Mouse (Mus musculus) left cerebral cortex, adult 9 months (tissue): ENCODE results near the gene Spata33.
"Not testable (repeated sequence)": the region's sequence is repeated elsewhere in the genome, so short reads cannot be mapped to it uniquely, and the experiment has no call there.

Source experiments
- DNase-seq, 2 experiments: peaks; one replicate each; pipeline ENCODE4 v3.0.0; 2022; ENCODE audit warnings: low spot score in 2 of 2

Spata33 gene

DNA sequence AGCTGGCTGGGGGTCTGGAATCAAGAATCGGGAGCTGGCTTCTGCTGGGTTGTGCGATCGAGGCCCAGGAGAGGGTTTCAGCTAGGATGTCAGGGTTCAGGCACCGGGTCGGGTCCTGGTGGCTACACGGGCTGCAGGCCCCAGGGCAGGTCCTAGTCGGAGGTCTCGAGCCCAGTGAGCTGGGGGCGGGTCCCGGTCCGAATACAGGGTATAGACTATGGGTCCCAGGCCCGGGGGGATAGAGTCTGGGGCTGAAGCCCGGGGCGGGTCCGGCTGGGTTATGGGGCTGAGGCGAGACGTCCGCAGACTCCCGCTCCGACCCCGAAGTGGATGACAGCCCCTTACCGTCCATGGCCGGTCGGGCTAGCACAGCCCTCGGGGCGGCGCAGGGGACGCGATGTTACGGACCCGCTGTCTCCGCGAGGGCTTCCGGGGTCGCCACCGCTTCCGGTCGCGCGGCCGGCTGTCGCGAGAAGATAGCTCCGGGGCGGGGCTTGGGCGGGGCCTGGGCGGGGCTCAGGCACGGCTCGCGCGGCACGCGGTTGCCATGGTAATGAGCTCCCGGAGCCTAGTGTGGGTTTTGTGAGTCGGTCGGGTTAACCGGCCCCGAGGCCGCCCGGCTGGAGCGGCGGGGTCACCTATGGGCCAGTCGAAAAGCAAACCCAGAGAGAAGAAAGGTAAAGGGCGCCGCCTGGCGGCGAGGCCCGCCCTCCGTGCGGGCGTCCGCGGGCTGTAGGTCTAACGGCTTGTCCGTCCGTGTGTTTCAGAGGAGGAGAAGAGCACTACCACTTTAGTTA lies at the start of gene Spata33, which contains the start of gene Chmp1a:
Gene Spata33 (plus strand): TSS at position 512 of the 797 bp plus-strand sequence.
Gene Chmp1a (minus strand): TSS at position 443 of the 797 bp plus-strand sequence.
- peak in 1 of 2 experiments; percentile 87 for DNase-seq

DNA sequence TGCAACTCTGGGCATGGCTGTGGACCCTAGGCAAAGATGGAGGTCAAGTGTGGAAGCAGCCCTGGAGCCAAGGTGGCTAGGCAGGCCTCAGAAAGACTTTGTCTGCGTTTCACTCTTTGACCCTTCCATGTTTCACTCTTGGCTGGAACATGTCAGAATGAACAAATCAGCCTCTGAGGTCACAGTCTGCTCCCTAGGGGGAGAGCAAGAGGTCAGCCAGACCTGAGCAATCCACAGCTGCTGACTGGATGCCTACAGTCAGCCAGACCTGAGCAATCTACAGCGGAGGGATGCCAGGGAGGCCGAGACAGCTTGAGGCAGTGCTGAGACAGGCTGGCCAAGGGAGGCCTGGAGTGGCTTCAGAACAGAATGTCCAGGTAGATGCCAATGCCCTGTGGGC lies 31.2 kb upstream of the Spata33 start:
- no peak for DNase-seq

DNA sequence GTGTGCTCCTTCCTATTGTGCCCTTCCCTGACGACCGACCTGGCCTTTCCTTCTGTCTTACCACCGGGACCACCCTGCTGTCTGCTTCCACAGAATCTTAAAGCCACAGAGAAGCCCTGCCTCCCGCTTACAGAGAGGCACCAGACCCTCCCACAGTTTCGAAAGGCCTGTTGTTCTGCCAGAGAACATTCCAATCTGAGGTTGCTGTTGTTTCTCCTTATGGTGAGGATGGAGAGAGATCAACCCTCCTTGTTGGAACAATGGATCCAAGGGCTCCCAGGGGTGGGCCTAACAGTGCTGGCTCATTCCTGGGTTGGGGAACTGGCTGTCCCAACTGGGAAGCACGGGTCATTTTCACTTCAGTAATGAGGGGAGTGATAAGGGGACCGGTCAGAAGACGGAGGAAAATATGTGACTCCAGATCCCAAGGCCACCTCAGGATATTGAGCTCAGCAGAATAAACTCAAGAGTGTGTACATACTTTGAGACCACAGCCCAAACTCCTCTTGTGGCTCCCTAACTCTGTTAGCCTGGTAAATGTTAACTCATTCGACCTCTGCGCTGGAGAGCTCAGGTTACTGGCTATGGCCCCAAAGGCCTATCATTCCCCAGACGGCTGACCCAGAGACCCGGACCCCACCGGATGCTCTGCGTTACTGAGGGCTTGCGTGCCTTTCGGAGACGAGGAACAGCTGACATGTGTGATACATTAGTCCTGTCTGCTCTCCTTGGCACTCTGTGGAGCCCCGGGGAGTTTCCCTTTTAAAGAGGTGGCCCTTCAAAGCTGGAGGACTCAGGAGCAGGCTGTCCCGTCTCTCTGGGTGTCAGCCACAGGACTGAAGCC lies 26.8 kb upstream of the Spata33 start, which contains the start of gene Dpep1:
Gene Dpep1 (plus strand): TSS at position 677 of the 844 bp plus-strand sequence.
- DNase-seq = no peak

DNA sequence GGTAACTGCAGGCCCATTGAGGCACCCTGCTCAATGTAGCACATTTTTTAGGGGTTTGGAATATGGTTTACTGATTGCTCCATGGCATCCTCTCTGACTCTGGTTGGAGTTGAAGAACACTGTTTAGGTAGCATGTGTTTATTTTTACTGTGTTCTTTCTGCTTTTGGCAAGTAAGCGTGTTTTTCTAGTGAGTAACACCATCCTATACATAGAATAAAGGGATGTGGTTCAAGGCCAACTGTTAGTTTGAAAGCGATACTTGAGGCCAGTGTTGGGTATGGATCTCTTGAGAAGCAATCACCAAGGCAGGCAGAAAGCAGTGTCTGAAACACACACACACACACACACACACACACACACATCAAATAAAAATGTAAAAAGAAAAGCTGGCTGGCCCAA lies 24.6 kb upstream of the Spata33 start:
- no peak for DNase-seq

DNA sequence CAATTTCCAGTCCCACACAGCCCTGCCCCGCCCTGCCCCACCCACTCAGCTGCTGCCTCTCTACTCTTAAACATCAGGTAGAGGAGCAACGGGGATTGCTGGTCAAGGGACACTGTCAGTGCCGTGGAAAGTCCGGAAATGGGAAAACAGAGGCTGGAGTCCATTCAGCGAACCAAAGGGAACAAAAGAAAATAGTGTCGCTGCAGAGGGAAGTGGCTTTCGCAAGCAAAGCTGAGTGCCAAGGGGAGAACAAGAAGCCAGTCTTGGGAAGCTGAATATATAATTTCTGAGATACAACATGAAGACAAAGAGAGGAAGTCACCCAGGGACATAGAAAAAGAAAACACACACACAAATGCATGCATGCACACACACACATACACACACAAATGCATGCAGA lies 23.8 kb upstream of the Spata33 start:
- no peak for DNase-seq

DNA sequence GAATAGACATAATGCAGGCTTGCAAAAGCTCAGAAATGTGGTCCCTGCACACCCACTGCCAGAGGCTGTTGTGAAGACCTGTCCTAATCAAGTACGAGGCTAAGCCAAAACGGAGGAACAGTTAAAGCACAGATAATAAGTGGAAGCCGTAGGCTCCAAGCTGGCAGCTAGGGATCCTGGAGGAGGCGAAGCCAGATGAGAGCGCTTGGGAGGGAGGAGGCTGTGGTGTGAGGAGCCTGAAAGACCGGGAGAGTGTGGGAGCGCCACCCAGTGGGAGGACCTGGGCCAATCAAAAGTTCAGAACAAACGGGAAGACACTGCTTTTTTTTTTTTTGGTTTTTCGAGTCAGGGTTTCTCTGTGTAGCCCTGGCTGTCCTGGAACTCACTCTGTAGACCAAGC lies 22.0 kb upstream of the Spata33 start:
- DNase-seq = peak; percentile 38 to 87

DNA sequence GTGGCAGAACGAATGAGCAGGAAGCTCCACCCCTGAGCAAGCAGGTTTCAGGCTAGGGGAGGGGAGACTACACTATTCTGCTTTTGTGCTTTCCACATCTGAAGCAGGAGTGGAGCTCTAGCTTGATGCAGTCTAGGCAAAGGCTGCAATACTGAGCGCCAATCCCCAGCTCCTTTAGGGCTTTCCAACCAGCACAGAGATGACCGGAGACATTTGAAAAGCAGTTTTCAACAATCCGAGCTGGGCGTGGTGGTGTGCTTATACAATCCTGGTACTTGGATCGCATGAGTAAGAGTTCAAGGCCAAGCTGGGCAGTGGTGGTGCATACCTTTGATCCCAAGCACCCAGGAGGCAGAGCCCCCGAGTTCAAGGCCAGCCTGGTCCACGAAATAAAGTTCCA lies 20.7 kb upstream of the Spata33 start:
- DNase-seq = no peak

DNA sequence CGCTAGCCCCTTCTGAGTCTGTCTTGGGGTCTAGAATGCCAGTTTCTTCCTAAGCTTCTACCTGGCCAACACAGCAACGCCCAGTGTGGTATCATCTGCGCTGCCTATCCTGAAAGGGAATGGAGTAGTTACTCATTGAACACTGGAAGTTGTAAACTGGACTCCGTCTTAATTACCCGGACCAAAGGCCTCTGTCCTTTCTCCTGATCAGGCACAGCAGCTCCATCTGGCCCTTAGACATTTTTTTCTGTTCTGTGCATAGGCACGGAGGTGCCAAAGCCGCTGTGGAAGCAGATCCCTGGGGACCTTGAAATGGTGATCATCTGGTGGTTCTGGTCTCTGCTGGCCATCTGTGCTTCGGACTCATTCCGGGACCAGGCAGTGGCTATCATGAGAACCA lies 18.9 kb upstream of the Spata33 start:
- DNase-seq = no peak

DNA sequence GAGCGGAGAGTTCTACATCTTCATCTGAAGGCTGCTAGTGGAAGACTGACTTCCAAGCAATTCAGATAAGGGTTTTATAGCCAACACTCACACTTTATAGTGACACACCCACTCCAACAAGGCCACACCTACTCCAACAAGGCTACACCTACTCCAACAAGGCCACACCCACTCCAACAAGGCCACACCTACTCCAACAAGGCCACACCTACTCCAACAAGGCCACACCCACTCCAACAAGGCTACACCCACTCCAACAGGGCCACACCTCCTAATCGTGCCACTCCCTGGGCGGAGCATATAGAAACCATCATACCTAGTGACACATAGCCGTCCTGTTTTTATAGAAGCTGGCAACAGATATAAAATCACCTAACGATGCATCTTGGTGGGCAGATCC lies 15.6 kb upstream of the Spata33 start:
- DNase-seq = not testable (repeated sequence)

DNA sequence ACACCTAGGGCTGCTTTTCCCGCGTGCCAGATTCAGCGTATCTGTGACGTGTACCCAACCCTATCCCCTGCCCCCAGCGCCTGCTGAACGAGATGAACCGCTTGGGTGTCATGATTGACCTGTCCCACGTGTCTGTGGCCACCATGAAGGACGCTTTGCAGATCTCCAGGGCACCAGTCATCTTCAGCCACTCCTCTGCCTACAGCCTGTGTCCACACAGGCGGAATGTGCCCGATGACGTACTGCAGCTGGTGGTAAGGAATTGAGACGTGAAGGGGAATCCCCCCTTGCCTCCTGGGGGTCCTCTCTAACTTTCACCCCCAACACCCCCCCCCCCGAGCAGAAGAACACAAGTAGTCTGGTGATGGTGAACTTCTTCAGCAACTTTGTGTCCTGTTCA lies 12.8 kb upstream of the Spata33 start:
- DNase-seq = no peak

DNA sequence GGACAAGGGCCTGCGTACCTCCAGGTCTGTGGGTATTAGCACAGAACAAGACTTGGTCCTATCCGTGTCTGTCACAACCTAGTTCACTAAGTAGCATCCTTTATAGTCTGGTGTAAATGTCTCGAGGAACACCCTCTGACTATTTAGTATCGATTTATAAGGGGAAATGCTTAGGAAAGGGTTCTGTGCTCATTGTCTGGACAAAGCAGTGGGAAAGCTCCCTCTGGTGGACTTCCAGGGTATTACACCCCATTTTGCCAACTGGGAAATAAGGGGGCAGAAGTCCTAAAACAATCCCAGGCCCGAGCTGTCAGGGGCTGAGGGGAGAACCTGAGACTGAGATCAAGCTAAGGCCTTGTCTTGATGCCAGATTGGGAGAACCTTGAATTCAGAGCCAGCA lies 10.3 kb upstream of the Spata33 start:
- peak in 1 of 2 experiments; percentile 76 for DNase-seq

DNA sequence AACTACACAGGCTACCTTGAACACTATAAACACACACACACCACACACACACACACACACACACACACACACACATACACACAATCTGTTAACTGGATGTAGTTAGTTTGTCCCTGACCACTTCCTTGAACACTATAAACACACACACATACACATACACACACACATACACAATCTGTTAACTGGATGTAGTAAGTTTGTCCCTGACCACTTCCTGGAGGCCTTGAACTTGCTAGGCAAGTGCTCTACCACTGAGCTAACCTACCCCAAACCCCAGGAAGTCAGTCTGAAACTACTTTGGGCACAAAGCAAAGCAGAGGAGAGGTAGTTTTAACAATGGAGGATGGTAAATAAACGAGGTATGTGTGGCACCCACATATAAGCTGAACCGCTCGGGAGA lies 9.1 kb upstream of the Spata33 start:
- no peak for DNase-seq

DNA sequence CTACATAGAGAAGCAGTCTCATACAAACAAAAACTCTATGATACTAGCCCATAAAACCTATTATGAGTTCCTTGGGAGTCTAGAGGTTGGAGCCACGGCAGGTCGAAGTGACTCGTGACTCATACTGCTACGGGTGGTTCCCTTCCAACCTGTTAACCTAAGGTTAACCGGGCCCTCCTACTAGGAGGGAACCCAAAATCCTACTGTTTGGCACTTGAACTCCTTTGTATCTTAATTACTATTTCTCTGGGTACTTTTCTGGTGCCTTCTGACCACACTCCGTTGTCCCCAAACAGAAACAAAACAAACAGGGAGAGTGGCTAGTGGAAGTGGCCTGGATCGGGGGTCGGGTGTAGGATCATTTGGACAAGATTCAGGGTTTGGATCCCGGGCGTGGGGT lies 756 bp upstream of the Spata33 start:
- no peak for DNase-seq

DNA sequence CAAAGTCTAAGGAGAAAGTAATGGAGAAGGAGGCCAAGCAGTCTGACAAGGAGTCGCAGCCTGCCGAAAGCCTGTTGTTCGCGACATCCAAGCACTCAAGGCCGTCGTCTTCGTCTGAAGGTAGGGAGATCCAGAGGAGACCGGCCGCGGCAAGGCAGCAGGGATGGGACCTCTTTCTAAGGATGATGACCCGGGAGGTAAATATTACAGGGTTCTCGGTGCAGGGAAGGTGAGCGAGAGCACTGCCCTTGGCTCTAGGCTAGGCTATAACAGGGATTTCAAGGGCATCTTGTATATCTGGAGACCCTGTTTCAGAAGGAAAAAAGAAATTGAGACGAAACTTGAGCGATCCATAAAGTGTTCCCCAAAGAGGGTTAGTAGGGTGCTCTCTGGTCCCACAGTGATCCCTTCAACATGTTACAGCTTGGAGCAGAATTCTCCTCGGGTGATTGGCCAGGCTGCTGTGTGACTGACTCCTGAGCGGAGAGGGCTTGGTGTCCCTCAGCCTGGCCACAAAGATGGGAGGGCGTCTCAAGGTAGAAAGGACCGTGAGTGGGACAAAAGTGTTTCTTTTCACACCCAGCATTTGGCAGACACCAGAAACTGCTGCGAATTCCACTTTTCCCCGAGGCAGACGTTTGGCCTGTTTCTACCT lies 613 bp downstream of the Spata33 start:
- DNase-seq = no peak

DNA sequence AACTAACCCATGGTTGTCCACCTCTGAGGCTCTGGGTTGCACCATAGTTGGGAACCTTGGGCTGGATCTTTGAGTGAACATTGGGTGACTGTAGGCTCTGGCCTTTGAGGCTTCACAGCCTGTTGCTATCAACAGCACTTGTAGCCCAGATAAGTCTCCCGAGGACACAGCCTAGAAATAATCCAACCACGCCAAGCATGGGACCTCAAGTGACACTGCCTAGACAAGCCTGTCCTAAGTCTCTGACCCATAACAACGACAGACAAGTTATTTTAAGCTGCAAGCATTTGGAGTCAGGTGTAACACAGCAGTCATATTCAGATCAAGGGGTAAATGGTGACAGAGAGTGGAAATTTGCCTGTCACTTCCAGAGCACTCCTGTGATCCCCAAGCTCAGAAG lies 2.8 kb downstream of the Spata33 start:
- DNase-seq = no peak

DNA sequence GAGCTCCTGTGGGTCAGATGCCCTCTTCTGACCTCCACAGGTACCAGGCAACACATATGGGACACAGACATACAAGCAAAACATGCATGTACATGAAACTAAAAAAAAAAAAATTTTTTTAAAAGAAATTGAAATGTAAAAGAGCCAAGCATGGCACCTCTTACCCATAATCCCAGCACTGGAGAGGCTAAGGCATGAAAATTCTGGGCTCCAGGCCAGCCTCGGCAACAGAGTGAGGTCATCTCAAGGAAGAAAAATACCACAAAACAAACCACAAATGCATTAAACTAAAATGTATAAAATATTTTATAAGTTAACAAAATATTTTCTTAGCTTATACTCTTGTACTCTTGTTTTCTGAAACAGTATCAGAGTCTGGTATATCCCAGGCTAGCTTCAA lies 8.3 kb downstream of the Spata33 start:
- DNase-seq = no peak

DNA sequence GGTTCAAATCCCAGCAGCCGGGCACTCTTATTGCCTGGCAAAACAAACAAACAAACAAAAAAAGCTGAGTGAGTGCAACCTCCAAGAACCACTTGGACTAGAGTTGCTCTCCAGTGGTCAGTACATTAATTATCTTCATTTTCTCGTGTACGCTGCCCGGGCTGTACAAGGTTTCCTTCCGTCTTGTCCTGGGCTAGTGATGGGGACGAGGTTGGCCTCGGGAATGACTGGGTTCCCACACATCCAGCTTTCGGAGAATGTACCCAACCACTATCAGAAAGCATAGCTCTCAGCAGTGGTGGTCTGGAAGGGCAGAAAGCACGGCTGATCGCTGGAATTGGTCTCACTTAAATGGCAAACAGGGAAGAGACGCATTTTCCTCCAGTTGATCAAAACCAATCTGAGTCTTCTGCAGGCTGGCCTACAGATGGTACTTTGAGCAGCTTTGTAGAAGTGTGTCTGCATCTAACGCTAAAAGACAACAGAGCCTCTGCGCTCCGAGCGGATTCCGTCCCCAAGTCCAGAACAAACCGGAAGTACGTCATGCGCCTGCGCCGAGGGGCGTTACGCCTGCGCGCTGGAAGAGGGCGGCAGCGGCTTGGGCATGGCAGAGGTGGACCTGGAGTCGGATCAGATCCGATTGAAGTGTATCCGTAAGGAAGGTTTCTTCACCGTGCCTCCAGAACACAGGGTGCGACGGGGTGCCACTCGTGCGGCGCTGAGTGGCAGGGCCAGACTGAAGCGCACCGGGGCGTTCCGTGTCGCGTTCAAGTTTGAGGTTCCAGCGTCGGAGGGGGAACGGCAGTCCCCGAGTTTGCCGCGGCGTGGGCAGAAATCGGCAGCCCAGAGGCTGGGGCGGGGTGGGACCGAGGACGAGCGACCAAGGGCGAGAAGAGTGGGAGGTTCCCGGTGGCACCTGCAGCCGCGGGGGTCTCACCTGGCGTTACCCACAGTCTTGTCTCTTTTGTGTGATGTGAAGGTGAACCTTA lies 11.9 kb downstream of the Spata33 start, which contains the start of gene Cdk10:
Gene Cdk10 (plus strand): TSS at position 565 of the 989 bp plus-strand sequence.
- DNase-seq = peak; percentile 75 to 93

DNA sequence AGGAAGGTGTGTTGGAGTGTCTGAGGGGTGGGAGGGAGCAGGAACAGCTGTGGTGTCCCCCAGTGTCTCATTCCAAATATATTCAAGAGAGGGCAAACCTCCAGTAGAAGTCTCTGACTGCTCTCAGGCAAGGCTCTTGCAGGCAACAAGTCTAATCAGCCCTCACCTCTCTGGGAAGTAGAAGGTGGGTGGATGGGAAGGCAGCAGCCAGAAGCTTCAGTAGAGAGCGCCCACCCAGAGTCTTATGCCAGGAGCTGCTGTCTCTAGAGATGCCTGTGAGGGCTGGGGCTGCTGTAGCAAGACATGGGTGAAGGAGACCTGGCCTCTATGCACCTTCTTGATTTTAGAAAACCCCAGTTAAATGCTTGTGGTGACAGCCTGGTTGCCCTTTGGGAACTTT lies 15.8 kb downstream of the Spata33 start:
- peak in 1 of 2 experiments; percentile 42 for DNase-seq

DNA sequence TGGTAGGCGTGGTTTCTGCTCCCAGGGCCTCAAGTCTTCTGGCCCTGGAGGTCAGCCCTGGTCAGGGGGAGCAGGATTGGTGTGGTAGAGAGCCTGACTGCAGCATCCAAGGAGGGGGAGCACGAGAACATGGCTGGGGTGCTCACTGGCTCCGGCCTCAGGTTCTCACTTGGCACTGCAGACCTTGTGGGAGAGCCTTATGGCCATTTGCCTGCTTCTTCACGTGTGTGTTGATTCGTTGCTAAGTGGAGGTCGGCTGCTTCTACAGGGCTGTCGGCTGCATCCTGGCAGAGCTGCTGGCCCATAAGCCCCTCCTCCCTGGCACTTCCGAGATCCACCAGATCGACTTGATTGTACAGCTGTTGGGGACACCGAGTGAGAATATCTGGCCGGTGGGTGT lies 17.7 kb downstream of the Spata33 start:
- not testable (repeated sequence) for DNase-seq

DNA sequence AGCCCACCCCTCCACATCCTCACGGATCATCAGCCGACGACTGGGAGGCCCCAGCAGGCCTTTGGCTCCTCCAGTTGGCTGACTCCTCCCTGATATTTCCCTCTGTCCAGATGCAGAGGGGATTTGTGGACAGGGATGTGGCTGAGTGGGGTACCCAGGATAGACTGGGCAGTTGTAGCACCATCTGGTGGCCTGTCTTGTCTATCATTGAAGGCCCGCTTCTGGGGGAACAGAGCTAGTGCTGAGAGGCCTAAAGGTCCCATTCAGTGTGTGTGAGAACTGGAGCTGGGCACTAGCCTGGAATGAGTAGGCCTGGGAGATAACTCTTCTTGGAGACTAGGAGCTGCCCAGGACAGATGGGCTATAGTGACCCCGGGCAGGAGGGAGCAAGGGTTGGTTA lies 19.1 kb downstream of the Spata33 start:
- peak in 1 of 2 experiments; percentile 27 for DNase-seq

DNA sequence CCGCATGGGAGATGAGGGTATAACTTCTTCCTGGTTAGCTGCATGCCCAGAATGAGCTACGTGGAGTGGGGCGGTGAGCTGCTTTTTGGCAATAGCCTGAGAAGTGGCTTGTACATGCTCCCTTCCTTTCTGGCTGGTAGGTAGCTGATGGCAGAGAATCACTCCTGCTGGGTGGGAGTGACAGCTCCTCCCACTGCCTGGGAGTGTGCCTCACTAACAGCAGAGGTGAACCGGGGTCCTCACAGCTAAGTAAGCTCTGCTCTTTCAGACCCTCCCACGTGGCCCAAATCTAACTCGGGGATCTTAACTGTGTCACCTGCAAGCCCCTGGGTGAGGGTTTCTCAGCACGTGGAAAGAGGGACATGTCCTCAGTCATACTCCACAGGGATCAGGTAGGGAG lies 19.9 kb downstream of the Spata33 start:
- DNase-seq = peak in 1 of 2 experiments; percentile 38
